Mouse (Mus musculus) hindbrain, embryonic 13.5 days (tissue): ENCODE data around the gene Gorasp1. TPM values are rescaled to one million over a fixed set of nuclear protein-coding genes. Genes with fewer than 3 reads are reported as not detected.
A peak's percentile ranks its signal among the peaks of the same experiment; 100 is the strongest.

Experiments
- ATAC-seq: fragments of 200-750 bp; cut with Nextera tagmentation; 2 replicates; pipeline ENCODE4 v1.8.0; 2017; ENCODE audit warnings: moderate TSS enrichment; ENCODE audit not compliant: low FRiP score
- H3K27ac ChIP-seq: fragments of 300-500 bp; sonication (generic); 2 replicates; pipeline ENCODE4 v1.5.1; 2015; ENCODE audit warnings: inconsistent platforms, mild to moderate bottlenecking, moderate library complexity
- H3K27me3 ChIP-seq: fragments of 300-500 bp; sonication (generic); 2 replicates; pipeline ENCODE4 v1.6.1; 2015; ENCODE audit warnings: mild to moderate bottlenecking, inconsistent platforms
- H3K36me3 ChIP-seq: fragments of 300-500 bp; sonication (generic); 2 replicates; pipeline ENCODE4 v1.6.1; 2015; ENCODE audit warnings: mild to moderate bottlenecking, inconsistent platforms
- H3K4me1 ChIP-seq: fragments of 300-500 bp; sonication (generic); replicated peaks from 2 replicates; pipeline ENCODE4 v1.6.1; 2015; ENCODE audit warnings: inconsistent platforms
- H3K4me2 ChIP-seq: fragments of 300-500 bp; sonication (generic); 2 replicates; pipeline ENCODE4 v1.6.1; 2015; ENCODE audit warnings: inconsistent platforms, mild to moderate bottlenecking, moderate library complexity
- H3K4me3 ChIP-seq: fragments of 300-500 bp; sonication (generic); 2 replicates; pipeline ENCODE4 v1.5.1; 2015; ENCODE audit warnings: mild to moderate bottlenecking, inconsistent platforms
- H3K9ac ChIP-seq: fragments of 300-500 bp; sonication (generic); 2 replicates; pipeline ENCODE4 v1.6.1; 2015; ENCODE audit warnings: mild to moderate bottlenecking, inconsistent platforms
- H3K9me3 ChIP-seq: fragments of 300-500 bp; sonication (generic); 2 replicates; pipeline ENCODE4 v1.6.1; 2016; ENCODE audit warnings: inconsistent platforms
- WGBS: fragments of 180-500 bp; shearing (Covaris S2); methylation state at CpG from one replicate; pipeline ENCODE4 v1.1.7; 2015; 5-methylcytosine and 5-hydroxymethylcytosine counted together
- polyA plus RNA-seq: library from polyadenylated mRNA; unstranded; fragments of >200 nt; fragmentation: Nextera tagmentation; extraction: Ambion mirVana; gene quantifications from 2 replicates; pipeline ENCODE4 v1.2.1, GENCODE M21; 2015

Gorasp1 gene
- polyA plus RNA-seq, 1 experiment from 2014 or later: 26.0 TPM

DNA sequence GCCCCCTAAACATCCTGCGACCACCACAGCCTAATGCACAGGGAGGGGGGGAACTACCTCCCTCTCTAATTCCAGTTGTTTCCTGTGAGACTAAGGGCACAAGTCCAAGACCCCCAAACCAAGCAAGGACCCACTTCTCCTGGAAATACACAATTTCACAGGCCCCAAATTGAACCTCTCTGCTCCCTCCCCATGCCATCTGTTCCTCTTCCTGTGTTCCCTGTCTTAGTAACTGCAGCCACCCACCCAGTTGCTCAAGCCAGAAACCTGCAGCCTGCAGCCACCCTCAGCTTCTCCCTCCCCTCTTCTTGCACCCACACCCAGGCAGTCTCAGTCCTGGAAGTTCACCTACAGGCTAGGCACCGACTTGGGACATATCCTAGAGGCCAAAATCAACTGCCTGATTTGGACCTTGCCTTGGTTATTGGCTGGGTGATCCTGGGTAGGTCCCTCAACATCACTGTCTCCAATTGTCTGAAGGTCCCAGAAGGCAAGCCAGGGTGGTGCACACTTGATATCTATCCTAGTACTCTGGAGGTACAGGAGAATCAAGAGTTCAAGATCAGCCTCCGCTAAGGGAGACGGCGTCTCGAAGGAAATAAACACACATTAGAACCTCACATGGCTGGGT lies 41.6 kb upstream of the Gorasp1 start:
- Histone ChIP-seq H3K4me2 (no peak overlapping the region), H3K4me1 (peaks cover 61% of the 10 kb centered on the region), H3K27me3 (peaks cover 18% of the 10 kb centered on the region), H3K9ac (no peak overlapping the region), H3K4me3 (no peak overlapping the region), H3K36me3 (no peaks in the 10 kb centered on the region), H3K27ac (no peak overlapping the region), H3K9me3 (no peaks in the 10 kb centered on the region)
- WGBS: 85% methylated on average over 6 of the region's 6 CpGs
- no peak for ATAC-seq

DNA sequence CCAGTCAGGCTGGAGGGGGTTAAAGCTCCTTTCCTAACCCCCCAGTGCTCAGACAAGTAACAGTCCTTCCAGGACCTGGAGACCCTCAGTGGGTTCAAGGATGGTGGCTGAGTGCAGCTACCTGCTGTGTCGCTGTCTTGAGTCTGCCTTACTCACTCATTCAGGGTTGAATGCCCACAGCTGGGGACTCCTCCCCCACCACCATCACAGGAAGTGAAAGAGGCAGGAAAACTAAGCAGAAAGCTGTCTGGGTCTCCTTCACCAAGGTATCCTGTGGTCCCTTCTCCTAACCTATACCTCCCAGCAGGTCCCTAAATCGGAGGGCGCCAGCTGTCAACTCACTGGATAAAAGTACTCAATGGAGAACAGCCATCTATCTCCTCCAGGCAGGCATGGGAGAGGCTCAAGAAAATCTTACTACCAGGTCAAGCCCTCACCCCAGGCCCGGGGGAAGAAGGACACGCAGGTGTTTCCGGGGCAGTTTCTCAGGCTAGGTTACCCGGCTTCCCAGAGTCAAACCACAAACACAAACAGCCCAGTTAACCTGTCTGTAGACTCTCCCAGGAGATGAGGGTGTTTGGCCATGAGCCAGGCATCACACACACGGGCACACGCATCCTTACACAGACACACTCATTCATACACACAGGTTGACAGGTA lies 40.9 kb upstream of the Gorasp1 start:
- Histone ChIP-seq H3K4me3 (no peak overlapping the region), H3K27ac (no peak overlapping the region), H3K9me3 (no peaks in the 10 kb centered on the region), H3K27me3 (peaks cover 11% of the 10 kb centered on the region), H3K4me2 (no peak overlapping the region), H3K9ac (no peak overlapping the region), H3K4me1 (peaks cover 57% of the 10 kb centered on the region), H3K36me3 (0 out of 2 replicates have a peak, but pooled peaks cover 4% of the 10 kb centered on the region)
- 51% methylated on average over 9 of the region's 9 CpGs for WGBS
- ATAC-seq: no peak

DNA sequence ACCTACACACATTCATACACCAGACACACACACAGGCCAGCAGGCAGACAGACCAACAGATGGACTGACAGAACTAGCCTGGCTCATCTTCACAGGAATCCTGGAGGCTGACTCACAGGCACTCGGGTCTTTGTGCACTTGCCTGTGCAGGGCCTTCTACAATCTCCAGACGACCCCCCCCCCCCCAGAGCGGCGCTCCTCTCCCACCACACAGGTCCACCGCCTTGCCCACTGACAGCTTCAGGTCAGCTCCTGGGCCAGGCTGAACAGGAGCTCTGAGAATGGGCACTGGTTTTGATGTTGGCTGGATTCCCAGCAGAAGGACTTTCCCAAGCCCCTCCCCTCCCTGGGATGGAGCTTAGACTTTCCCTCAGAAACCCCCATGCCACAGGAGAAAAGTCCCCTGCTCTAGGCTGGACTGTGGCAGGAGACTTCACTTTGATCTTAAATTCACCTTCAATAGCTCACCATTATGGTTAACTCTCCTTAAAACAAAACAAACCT lies 40.2 kb upstream of the Gorasp1 start:
- WGBS: 56% methylated on average over 5 of the region's 5 CpGs
- Histone ChIP-seq H3K4me1 (peaks cover 52% of the 10 kb centered on the region), H3K9ac (no peak overlapping the region), H3K4me2 (no peak overlapping the region), H3K9me3 (no peaks in the 10 kb centered on the region), H3K36me3 (0 out of 2 replicates have a peak, but pooled peaks cover 7% of the 10 kb centered on the region), H3K27ac (no peak overlapping the region), H3K4me3 (no peak overlapping the region), H3K27me3 (peaks cover 5% of the 10 kb centered on the region)
- no peak for ATAC-seq

DNA sequence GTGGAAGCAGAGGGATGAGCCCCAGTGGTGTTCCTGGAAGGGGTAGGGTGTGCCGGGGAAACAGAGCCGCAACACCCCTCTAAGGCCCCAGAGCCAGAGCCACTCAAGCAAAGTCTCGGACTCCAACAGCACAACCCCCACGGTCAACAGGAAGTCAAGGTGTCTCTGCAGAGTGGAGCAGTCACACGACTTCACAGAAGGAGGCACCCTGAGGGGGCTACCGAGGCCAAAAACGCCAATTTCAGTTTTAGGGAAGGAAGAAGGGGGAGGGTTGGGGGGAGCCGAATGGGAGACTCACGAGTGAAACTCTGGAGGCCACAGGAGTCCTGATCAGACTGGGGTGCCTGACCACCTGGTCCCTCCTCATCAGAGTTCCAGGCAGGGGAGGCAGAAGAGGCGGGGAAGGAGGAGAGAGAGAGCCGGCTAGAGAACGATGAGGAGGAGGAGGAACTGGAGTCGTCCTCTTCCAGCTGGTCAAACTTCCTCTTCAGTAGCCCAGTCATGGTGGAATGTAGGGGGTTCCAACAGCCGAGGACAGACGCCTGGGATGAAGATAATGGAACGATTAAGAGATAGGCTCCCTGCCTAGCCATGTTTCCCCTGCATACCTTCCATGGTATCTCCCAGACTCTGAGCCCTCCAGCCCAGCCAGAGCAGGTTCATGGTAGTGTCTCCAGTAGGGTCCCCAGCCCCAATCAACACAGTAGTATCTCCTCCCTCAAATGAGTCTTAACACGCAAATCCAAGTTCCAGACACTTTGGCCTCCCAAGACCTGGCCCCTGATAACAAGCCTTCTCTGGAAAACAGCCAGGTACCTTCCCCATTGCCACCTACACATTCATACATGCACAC lies 39.6 kb upstream of the Gorasp1 start:
- WGBS: 63% methylated on average over 17 of the region's 17 CpGs
- H3K27ac ChIP-seq: no peak overlapping the region
- peaks cover 45% of the 10 kb centered on the region for H3K4me1 ChIP-seq
- no peak for ATAC-seq
- no peak overlapping the region for H3K4me3 ChIP-seq
- no peaks in the 10 kb centered on the region; the same call in none of the 2 replicates for H3K27me3 ChIP-seq
- 0 out of 2 replicates have a peak, but pooled peaks cover 7% of the 10 kb centered on the region for H3K36me3 ChIP-seq
- H3K4me2 ChIP-seq: no peak overlapping the region
- H3K9me3 ChIP-seq: no peaks in the 10 kb centered on the region
- H3K9ac ChIP-seq: no peak overlapping the region

DNA sequence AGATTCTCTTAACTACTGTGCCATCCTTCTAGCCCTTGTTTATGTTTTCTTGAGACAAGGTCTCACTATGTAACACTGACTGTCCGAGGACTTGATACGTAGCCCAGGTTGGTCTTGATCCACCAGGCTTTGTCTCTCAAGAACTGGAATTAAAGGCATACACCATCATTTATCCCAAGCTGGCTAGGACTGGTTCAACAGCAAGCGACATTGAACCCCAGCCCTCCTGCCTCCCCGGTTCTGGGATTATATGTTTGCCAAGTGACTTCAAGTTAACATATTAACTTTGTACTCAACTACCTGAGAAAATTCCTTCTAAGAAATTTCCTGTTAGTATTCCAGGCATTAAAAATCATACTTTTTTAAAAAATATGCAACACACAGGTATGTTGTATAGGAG lies 37.9 kb upstream of the Gorasp1 start:
- no peaks in the 10 kb centered on the region for H3K9me3 ChIP-seq
- H3K27ac ChIP-seq: no peak overlapping the region
- no peaks in the 10 kb centered on the region for H3K27me3 ChIP-seq
- no peak overlapping the region for H3K4me2 ChIP-seq
- H3K4me1 ChIP-seq: peaks cover 44% of the 10 kb centered on the region
- WGBS: over 99% methylated on average over 4 of the region's 4 CpGs
- H3K9ac ChIP-seq: no peak overlapping the region
- H3K4me3 ChIP-seq: no peak overlapping the region
- ATAC-seq: no peak
- 0 out of 2 replicates have a peak, but pooled peaks cover 7% of the 10 kb centered on the region for H3K36me3 ChIP-seq

DNA sequence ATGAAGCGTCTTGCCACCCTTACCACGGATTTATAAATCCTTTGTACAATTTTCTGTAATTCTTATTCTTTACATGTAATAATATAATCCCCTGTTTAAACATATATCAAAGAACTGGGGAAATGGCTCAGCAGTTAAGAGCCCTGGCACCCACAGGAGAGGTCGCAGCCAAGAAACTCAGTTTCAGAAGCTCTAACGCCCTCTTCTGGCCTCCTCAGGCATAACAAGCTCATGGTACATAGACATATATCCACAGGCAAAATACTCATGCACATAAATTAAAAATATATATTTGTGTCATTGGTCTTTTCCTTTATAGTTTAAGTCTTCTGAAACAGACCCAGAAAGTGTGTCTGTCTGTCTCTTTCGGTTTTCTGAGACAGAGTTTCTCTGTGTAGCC lies 37.2 kb upstream of the Gorasp1 start:
- no peak overlapping the region for H3K9ac ChIP-seq
- peaks cover 47% of the 10 kb centered on the region for H3K4me1 ChIP-seq
- H3K9me3 ChIP-seq: no peaks in the 10 kb centered on the region
- H3K27ac ChIP-seq: no peak overlapping the region
- WGBS: 81% methylated on average over 5 of the region's 5 CpGs
- H3K4me3 ChIP-seq: no peak overlapping the region
- 0 out of 2 replicates have a peak, but pooled peaks cover 7% of the 10 kb centered on the region for H3K36me3 ChIP-seq
- no peak overlapping the region for H3K4me2 ChIP-seq
- no peak for ATAC-seq
- H3K27me3 ChIP-seq: no peaks in the 10 kb centered on the region

DNA sequence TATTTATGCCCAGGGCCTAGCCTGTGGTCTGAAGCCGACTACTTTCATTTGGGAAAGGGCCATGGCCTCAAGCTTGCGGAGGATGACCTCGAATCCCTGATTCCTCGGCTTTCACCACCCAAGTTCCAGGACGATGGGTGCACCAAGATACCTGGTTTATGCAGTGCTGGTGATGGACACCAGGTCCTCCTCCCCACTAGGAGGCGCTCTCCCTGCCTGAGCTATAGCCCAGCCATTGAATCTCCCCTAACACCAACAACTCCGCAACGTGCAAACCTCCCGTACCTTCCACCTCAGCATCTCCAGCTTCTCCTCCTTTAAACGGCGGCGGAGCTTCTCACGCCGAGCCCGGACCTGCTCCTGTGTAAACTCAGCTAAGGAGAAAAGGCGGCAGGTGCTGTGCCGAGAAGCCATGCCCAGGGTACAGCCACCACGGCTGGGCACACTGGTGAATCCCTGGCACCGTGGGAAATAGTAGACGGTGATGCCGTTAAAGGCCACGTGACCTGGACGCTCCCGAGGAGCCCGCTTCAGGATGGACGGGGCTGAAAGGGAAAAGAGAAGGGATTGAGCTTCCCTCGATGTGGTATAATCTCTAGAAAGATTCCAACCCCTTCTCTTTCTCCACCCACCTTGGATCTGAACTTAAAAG lies 36.6 kb upstream of the Gorasp1 start:
- 0 out of 2 replicates have a peak, but pooled peaks cover 7% of the 10 kb centered on the region for H3K36me3 ChIP-seq
- no peak overlapping the region for H3K4me3 ChIP-seq
- H3K27me3 ChIP-seq: no peaks in the 10 kb centered on the region
- peaks cover 46% of the 10 kb centered on the region for H3K4me1 ChIP-seq
- H3K4me2 ChIP-seq: no peak overlapping the region
- H3K27ac ChIP-seq: no peak overlapping the region
- no peak for ATAC-seq
- 92% methylated on average over 27 of the region's 27 CpGs for WGBS
- H3K9me3 ChIP-seq: no peaks in the 10 kb centered on the region
- H3K9ac ChIP-seq: no peak overlapping the region

DNA sequence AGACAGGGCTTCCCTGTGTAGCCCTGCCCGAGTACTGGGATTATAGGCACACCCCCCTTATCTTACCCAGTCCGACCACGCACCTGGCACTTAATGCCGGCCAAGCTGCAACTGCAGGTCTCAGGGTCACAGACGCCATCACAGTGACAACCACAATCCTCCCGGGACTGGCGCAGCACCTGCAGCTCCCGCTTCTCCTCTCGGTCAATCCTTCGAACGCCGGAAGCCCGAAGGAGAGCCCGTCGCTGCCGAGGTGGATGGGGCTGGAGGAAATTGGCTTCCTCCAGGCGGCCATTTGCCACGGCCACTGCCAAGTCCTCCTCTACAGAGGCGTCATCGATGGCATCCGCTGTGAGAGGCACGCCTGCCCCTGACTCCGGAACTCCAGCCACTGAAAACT lies 35.9 kb upstream of the Gorasp1 start:
- H3K4me2 ChIP-seq: no peak overlapping the region
- no peak overlapping the region for H3K27ac ChIP-seq
- H3K9me3 ChIP-seq: no peaks in the 10 kb centered on the region
- peaks cover 39% of the 10 kb centered on the region for H3K4me1 ChIP-seq
- no peak overlapping the region for H3K4me3 ChIP-seq
- no peak for ATAC-seq
- H3K27me3 ChIP-seq: no peaks in the 10 kb centered on the region
- no peak overlapping the region for H3K9ac ChIP-seq
- H3K36me3 ChIP-seq: 0 out of 2 replicates have a peak, but pooled peaks cover 7% of the 10 kb centered on the region
- 94% methylated on average over 23 of the region's 23 CpGs for WGBS

DNA sequence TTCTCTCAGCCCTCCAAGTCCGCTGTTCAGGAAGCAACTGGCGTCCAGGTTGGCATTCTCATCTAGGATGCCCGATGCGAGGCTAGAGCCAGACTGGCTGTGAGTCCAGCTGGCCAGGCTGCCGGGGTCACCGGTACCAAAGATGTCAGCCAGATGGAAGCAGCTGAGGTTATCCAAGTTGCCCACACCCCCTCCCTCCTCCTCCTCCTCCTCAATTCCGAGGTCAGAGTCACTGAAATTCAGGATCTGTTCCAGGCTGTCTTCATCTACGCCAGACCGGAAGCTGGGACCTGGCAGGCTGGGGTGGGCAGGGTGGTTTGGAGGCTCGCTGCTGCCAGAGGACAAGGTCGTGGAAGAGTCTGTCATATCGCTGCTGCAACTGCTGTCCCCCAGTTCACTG lies 35.2 kb upstream of the Gorasp1 start:
- ATAC-seq: no peak
- H3K36me3 ChIP-seq: 0 out of 2 replicates have a peak, but pooled peaks cover 7% of the 10 kb centered on the region
- H3K4me3 ChIP-seq: no peak overlapping the region
- no peak overlapping the region for H3K27ac ChIP-seq
- no peak overlapping the region for H3K9ac ChIP-seq
- H3K4me1 ChIP-seq: peaks cover 32% of the 10 kb centered on the region
- H3K27me3 ChIP-seq: no peaks in the 10 kb centered on the region
- 93% methylated on average over 12 of the region's 12 CpGs for WGBS
- H3K9me3 ChIP-seq: no peaks in the 10 kb centered on the region
- no peak overlapping the region for H3K4me2 ChIP-seq

DNA sequence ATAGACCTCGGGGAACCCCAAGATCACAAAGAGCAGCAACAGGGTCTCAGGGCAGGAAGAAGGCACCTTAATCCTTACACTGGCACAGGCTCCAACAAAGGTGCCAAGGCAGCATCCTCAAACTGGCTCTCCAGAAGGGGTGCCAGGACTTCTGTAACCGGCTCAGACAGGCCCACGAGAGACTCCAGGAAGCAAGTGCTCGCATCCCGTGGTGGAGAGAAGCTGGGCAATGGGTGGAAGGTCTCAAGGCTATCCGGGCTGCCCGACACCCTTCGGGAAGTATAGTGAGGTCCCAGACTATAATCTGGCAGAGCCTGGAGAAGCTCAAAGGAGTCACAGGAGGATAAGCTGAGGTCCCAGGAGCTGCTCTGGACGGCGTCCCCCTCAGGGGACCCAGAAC lies 34.8 kb upstream of the Gorasp1 start:
- Histone ChIP-seq H3K27me3 (no peaks in the 10 kb centered on the region), H3K27ac (no peak overlapping the region), H3K4me2 (no peak overlapping the region), H3K4me3 (no peak overlapping the region), H3K9ac (no peak overlapping the region), H3K9me3 (no peaks in the 10 kb centered on the region), H3K4me1 (peaks cover 28% of the 10 kb centered on the region), H3K36me3 (0 out of 2 replicates have a peak, but pooled peaks cover 7% of the 10 kb centered on the region)
- WGBS: 97% methylated on average over 10 of the region's 10 CpGs
- no peak for ATAC-seq

DNA sequence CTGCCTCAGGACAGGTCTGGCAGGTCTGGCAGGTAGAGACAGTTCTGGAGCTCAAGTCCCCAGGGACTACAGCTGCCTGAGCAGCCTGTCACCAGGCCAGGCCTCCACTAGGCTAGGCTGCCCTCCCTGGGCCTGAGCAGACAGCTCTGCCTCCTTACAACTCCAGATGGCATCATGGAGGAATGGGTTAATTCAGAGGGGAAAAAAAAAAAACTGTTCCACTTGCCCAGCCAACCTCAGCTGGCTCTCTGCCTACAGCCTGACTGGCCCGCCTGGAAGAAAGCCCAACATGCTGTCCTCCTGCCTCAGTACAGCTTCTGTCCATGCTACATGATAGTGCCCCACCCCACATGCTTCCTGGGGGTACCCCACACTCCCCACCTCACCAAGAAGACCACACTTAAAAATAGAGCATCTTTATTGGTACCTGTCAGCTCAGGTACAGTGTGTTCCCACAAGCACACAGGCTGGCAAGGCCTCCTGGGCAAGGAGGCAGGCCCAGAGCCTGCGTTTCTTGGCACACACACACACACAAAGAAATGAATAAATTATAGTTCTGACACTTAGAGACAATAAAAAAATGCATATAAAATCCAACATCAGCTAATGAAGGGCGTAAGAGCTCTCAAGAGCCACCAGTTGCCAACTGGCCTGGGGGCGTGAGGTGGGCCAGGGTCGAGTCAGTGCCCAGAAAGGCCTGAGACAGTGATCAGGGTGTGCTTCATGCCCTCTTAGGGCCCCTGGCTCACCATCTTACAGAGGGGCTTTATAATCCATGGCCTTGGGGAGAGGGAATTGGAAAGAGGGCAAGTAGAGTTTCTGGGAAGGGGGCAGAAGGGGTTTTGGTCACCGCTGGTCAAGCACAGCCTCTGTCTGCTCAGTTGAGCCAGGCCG lies 33.6 kb upstream of the Gorasp1 start:
- peak; percentile 45; the same call in 1 of the 2 replicates for ATAC-seq
- 68% methylated on average over 7 of the region's 7 CpGs for WGBS
- no peak overlapping the region for H3K9ac ChIP-seq
- 0 out of 2 replicates have a peak, but pooled peaks cover 7% of the 10 kb centered on the region for H3K36me3 ChIP-seq
- H3K27me3 ChIP-seq: no peaks in the 10 kb centered on the region
- peak overlapping the region; percentile 73 for H3K27ac ChIP-seq
- H3K4me2 ChIP-seq: no peak overlapping the region
- H3K4me1 ChIP-seq: peaks cover 25% of the 10 kb centered on the region
- no peaks in the 10 kb centered on the region for H3K9me3 ChIP-seq
- no peak overlapping the region for H3K4me3 ChIP-seq
